Mouse (Mus musculus) urinary bladder, postnatal 14 days (tissue): ENCODE measurements at regions not wholly inside any gene's neighbourhood (a gene's known extent, or its start where the extent isn't known, plus 50 kb on each side); places are given as distances from the start of the nearest gene placed in this dataset.

ENCODE experiments used
- DNase-seq: peaks from one replicate; pipeline ENCODE4 v3.0.0; 2021; ENCODE audit warnings: low spot score

DNA sequence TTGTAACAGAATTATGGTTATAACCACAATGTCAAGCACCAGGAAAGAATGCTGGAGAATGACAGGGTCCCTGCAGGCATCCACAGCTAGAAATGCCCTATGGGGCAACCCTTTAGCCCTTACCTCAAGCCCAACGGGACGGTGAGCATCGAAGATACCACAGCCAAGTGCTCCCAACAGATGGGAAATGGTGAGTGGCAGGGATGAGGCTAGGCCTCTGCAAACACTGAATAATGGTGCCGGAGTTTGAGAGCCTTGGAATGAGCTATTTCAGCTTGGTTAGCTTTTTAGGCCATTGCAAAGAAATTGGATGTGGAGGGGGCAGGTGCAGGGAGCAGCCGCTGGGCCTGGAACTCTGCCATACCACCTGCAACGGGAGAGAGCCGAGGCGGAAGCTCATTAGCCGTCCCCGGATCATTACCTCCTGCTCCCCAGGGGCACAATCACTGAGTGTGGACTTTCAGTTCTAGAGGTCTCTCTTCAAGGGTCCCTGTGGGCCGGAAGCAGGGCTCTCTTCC lies 117.9 kb downstream of the Usp31 start:
- peak; percentile 5 for DNase-seq

DNA sequence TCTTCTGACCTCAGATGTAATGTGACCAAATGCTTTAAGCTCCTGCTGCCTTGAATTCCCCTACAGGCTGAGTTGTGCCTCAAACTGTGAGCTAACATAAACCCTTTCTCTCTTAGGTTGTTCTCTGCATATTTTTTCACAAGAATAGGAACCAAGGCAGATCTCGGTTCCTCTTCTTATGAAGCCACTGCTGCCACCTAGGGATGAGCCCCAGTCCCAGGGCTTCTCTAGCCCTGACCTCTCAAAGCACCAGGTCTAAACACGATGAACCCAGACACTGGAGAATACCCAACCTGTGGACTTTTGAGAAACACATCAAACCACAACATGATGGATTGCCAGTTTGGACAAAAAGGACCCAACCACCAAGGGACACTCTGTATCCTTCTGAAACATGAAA lies 119.3 kb downstream of the Usp31 start:
- no peak for DNase-seq

DNA sequence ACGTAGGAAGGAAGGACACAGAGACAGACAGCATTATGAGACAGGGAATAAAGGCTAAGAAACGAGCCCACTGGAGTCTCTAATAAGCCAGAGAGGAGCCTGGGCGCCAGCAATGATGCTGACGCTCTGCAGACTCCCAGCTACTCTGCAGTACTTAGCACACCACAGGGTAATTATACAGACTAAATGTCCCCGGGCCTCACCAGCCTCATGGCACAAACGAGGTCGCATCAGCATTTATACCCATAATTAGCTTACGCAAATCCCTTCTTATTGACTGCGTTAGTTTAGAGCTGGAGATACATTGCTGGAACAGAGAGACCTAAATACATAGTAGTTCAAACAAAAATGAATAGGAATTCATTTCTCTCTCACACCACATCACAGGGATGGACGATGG lies 121.3 kb downstream of the Usp31 start:
- DNase-seq = no peak

DNA sequence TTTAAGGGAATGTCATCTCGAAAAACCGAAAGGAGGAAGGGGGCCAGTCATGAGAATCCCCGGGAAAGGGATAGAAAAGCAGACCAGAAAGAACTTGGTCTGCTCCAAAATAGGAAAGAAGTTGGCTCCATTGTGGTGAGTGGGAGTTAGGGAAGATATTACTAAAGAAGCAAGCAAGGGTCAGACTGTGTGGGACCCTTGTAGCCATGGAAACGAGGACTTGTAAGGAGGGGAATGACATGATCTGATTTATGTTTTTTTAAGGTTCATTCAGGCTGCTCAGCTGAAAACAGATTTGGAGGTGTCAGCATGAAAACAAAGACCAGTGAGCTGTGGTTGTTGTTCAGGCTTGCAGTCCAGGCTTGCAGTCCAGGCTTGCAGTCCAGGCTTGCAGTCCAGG lies 127.6 kb downstream of the Usp31 start:
- no peak for DNase-seq

DNA sequence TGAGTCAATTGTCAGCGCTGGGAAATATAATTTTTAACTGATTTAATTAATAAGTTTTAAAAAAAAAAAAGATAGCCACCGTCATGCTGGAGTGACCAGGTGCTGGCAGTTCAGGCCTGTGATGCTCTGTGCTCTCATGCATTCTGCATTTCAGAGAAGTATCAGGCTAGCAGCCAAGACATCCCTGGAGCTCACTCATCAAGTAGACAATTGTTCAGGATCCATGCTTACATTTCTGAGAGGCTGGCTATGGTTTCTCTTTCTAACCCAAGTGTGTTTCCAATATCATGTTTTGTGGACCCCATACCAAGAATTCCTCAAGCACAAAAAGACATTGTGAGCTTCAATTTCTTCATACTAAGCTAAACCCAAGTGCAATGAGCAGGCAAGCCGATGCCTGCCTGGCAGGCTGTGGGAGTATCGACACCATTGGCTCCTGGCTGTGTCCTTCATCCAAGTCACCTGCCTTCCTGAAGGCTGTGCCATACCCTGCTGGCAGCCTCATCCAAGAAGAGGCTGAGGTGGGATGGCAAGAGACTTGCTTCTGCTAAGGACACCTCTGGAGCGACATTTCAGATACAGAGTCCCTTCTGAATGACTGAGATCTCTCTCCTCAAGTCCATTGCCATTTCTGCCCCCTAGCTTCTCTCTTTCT lies 134.2 kb downstream of the Usp31 start:
- DNase-seq = no peak

DNA sequence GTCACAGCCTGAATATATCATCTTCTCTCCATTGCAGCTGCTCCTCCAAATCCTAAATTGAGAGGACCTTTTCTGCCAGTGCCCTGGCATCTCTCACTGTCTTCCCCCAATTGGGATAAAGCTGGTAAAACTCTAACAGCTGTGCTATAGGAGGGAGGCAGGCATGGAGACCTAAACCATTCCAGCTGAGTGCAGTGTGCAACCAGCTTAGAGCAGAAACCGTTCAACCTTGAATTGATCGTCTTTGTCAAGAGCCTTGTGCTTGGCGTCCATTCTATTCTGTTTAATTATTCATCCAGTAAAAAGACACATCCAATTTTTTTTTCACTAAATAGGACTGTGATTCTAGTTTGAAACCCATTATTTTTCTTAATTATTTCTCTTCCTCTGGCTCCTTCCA lies 135.3 kb downstream of the Usp31 start:
- DNase-seq = no peak

DNA sequence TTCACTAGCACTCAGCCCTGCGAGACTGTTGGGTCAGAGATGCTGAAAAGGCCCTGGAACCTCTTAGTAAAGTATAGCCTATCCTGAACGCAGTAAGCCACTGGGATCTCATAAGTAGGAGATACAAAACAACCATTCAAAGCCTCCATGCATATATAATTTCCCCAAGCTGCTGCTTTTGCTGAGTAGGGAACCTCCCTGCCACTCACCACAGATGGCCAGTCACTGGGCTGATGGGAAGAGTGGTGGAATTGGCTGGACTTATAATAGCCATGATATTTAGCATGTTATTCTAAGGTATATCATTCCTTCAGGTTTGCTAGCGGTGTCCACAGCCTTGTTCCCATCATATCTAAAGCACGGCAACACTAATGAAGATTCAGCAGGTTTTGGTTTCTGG lies 135.8 kb downstream of the Usp31 start:
- no peak for DNase-seq

DNA sequence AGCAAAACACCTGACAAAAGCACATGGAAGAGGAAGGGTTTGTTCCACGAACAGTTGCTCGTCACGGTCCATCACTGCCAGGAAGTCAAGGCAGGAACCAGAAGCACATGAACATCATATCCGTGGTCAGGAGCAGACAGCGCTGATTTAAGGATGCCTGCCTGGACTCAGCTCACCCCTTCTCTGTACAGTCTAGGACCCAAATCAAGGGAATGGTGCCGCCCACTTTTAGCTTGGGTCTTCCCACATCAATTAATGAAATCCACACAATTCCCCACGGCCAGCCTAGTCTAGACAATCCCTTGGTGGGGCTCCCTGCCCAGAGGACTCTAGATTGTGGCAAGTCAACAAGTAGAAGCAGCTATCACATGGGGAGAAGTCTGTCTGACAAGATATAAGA lies 137.8 kb downstream of the Usp31 start:
- DNase-seq = no peak

DNA sequence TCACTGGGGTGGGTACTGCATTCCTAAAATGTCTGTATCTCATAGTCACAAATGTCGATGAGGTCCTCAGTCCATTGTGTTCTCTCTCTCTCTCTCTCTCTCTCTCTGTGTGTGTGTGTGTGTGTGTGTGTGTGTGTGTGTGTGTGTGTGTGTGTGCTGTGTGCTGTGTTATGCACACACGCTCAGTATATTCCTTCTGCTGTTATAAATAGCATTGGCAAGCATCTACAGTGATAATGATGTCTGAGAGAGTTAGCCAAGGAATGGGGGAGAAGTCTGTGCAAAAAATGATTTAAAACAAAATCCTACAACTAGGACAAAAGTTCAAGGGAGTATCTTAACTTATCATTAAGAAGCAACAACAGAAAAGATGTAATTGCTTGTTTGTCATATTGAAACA lies 139.0 kb downstream of the Usp31 start:
- no peak for DNase-seq

DNA sequence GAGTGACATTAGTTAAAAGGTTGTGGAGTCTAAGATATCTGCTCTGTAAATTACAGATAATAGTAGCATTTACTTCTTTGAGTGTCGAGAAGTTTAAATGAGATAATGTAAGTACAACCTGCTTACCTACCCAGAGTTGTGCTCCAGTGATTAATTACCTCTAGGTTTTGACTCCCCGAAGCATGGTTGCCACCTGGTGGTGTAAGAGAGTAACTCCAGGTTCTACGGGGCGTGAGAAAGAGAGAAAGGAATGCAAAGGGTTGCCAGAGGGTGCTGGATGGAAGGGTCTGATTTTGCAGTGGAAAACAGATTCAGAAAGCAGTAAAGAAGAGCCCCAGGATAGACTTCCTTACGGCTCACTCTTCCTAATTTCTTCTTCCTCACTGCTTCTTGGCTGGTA lies 143.5 kb downstream of the Usp31 start:
- peak; percentile 16 for DNase-seq

DNA sequence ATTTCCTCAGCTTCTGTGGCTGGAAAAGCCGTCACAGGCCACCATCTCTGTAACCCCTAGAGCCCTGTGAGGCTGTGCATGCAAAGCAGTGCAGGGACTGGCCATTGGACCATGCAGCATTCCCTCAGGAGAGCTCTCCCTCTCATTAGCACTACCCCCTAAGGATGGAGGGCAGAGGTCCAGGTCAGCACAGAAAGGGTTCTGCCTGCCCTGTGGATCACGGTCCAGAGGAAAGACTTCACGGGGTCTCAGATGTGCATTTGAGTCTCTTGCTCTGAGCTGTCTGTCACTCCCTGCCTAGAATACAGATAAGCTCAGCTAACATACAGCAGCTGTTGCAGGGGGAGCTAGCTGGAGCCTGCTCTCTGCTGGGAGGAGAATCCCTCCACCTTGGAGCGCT lies 151.6 kb downstream of the Usp31 start:
- DNase-seq = no peak
